In the genomic region with DNA sequence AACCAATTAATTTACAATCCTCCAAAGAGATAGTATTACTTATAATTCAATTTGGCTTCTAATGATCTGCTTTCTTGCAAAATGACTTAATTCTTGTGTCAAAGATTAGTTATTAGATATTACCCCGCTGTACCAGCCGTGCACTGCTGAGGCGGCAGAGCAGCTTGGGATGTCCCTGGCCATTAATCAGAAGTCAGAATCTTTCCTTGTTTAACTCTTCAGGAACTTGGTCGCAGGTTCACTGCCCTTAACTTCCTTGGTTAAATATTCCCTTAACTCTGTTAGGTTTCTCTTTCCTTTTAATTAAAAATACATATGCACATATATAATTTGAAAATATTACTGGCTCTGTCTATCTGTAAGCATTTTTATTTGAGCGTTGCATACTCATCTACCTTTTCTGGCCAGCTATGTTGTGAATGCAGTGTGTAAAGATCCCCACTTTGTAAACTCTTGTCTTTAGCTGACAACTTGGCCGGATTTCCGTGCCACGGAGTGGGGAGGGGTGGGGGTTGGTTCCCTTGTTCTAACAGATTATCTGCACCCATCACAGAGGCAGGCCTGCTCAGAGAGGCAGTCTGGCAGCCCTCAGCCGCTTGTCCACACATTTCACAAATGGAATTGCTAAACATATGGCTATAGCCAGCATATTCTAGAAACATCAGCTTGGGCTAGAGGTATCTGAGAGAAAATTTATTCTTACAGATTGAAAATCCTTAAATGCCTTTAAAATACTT, we compare ENCODE assay signal across 10 mouse cellular contexts. TPM values are rescaled to one million over a fixed set of nuclear protein-coding genes. Genes with fewer than 3 reads are reported as not detected.
DNase-seq lines count a peak whose midpoint lies in the region; ATAC-seq lines count a peak whose summit lies in the region.
"Had no signal": no experiment of that assay in that cellular context is flagged by ENCODE, and none has a peak within 500 bp of the region (broad histone marks: within the 10 kb centered on the region; RNA-seq: fewer than 3 reads in every experiment).

No protein-coding gene starts in this region.

- peak; percentile 14 for DNase-seq in layer of hippocampus, adult 11-12 months (ENCODE audit: low spot score)
- DNase-seq in layer of hippocampus, adult 9-10 months (ENCODE audit: low spot score), result no peak
- peak; percentile 6 to 36 for DNase-seq in left cerebral cortex, adult 18-20 months (ENCODE audit: low spot score in 2 of 2)
- peak; percentile 24 for DNase-seq in retina, postnatal 1 day
- DNase-seq in adipocyte (ENCODE audit: low spot score), result no peak
- no peak for DNase-seq in ovary, adult 18-20 months (ENCODE audit: low spot score)
- DNase-seq: kidney, adult 9 months had no signal

- ATAC-seq in frontal cortex, adult (ENCODE audit: low TSS enrichment), result peak; percentile 80
- ATAC-seq in megakaryocyte, adult 5-6 weeks (ENCODE audit: poor library complexity, severe bottlenecking), result no peak

RNA-seq across cellular contexts. Expression of a gene that starts 34.1 kb away (rescaled TPM):
- 10 to 100 TPM; 57.8 to 65.8 TPM for total RNA-seq in left cerebral cortex, adult 18-20 months (2021)
- total RNA-seq in megakaryocyte, adult 5-6 weeks (2015), result not detected in 2 replicates
- not detected in 2 replicates for total RNA-seq in megakaryocyte, adult 5-6 weeks (2017)
- total RNA-seq: ES-E14 had no signal

Comparison
In these comparisons a context has a peak if more than half of its experiments do, and no peak if none do; other contexts are left out.
1. DNase-seq: peak in layer of hippocampus, adult 11-12 months (single experiment), left cerebral cortex, adult 18-20 months (2 of 2) and retina, postnatal 1 day (single experiment); none in layer of hippocampus, adult 9-10 months (single experiment), adipocyte (single experiment) and ovary, adult 18-20 months (single experiment).
2. RNA of a gene that starts 34.1 kb away (total RNA-seq): 57.8 to 65.8 TPM in left cerebral cortex, adult 18-20 months; not detected in megakaryocyte, adult 5-6 weeks; every median in the first group is over 10 times any median in the second.